Mouse (Mus musculus): ENCODE measurements around the gene Specc1.

DNA sequence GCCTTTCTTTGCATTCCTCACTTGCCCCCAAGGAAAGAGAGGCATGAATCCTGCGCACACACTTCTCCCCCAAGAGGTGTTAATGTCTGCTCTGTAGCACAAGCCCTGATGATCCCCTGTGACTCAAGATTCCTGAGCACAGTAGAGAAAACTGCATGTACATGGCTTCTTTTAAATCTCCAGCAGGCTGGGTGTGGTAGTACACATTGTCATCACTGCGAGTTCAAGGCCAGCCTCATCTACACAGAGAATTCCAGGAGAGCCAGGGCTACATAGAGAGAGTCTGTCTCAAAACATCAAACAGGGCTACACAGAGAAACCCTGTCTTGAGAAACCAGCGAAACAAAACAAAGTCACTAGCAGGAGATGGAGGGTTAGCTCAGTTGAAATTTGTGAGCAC lies 211.6 kb downstream of the Specc1 start:
- TF ChIP-seq POLR2A (IDR thresholded peaks at IDR 0.05; ENCODE audit: borderline replicate concordance, low read depth, low read length) (no peak), CTCF (IDR thresholded peaks at IDR 0.05; ENCODE audit: low read depth, low read length) (no peak)
